Mouse (Mus musculus) kidney, adult 2 months (tissue): ENCODE measurements around the gene Sdk1. TPM values are rescaled to one million over a fixed set of nuclear protein-coding genes. Genes with fewer than 3 reads are reported as not detected.

Experiments used
- DNase-seq: peaks from one replicate; pipeline ENCODE4 v3.0.0; 2021
- H3K27ac ChIP-seq: fragments of 200-500 bp; 2 replicates; pipeline ENCODE4 v1.5.1; 2012; ENCODE audit warnings: low read depth, low read length, control low read depth, inconsistent platforms; ENCODE audit not compliant: insufficient read depth
- H3K27me3 ChIP-seq: fragments of 200-500 bp; replicated peaks from 2 replicates; pipeline ENCODE4 v1.6.1; 2012; ENCODE audit warnings: mild to moderate bottlenecking, moderate library complexity, low read length, inconsistent platforms; ENCODE audit not compliant: control insufficient read depth, insufficient read depth
- H3K36me3 ChIP-seq: fragments of 200-500 bp; 2 replicates; pipeline ENCODE4 v1.6.1; 2012; ENCODE audit warnings: mild to moderate bottlenecking, moderate library complexity, low read length, inconsistent platforms; ENCODE audit not compliant: control insufficient read depth, insufficient read depth
- H3K4me1 ChIP-seq: fragments of 200-500 bp; 2 replicates; pipeline ENCODE4 v1.6.1; 2011; ENCODE audit warnings: low read length; ENCODE audit not compliant: control insufficient read depth, insufficient read depth
- H3K4me3 ChIP-seq: fragments of 200-500 bp; 2 replicates; pipeline ENCODE4 v1.5.1; 2011; ENCODE audit warnings: mild to moderate bottlenecking, low read depth, low read length, control low read depth; ENCODE audit not compliant: insufficient read depth
- CTCF ChIP-seq: fragments of 200-500 bp; conservative IDR thresholded peaks from 2 replicates; pipeline ENCODE4 v1.5.1; 2011; ENCODE audit warnings: low read depth, mild to moderate bottlenecking, control low read depth, low read length, moderate library complexity, mixed read lengths; ENCODE audit not compliant: insufficient read depth, insufficient read length
- POLR2A ChIP-seq: fragments of 200-500 bp; IDR thresholded peaks from one replicate; pipeline ENCODE4 v1.6.1; 2011; ENCODE audit warnings: low read depth, low read length, control low read depth
- WGBS: fragments of 180-500 bp; shearing (Covaris S2); methylation state at CpG from one replicate; pipeline ENCODE4 v1.1.7; 2018; 5-methylcytosine and 5-hydroxymethylcytosine counted together
- polyA plus RNA-seq: library from polyadenylated mRNA; depleted of rRNA; stranded (reverse); fragments of >200 nt; gene quantifications from 2 replicates; pipeline ENCODE4 v1.2.3, GENCODE M21; 2012

The Sdk1 gene
- polyA plus RNA-seq, 1 experiment: 0.63 TPM

DNA sequence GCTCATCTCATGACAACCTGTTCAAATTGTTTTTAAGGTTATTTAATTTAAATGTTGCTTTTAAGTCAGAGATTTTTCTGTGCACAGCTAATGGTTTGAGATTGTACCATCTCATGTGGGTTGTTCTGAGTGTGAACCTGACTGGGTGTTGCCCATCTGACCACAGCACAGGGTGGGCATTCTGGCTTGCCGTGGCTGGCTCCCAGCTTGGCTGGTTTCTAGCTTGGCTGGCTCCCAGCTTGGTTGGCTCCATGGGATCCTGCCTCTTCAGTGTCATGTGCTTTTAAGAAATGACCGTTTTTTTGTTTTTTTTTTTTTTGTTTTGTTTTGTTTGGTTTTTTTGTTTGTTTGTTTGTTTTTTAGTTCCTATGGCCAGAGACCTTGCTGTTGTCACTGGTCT, 326.8 kb downstream of the Sdk1 start:
- 61% methylated on average over 2 of the region's 2 CpGs for WGBS
- Histone ChIP-seq H3K27ac (no peak overlapping the region), H3K4me3 (no peak overlapping the region), H3K4me1 (no peaks in the 10 kb centered on the region), H3K36me3 (no peaks in the 10 kb centered on the region), H3K27me3 (no peaks in the 10 kb centered on the region)
- TF ChIP-seq POLR2A (no peak), CTCF (no peak)
- no peak for DNase-seq

DNA sequence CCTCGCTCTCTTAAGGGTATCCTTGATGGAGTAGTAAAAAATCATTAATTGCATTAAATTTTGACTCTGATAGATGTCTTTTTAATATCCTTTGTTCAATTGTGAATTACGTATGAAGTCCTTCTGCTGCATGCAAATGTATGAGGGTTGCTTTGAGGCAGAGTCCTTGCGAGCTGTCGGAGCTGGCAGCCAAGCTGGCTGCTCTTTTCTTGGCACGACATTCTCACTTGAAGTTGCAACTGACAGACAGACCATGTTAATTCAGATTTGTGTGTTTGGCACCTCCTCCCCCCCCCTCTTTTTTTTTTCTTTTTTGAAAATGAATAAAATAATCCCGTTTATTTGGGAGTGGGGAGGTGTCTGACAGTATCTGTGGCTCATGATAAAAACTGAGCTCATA, 329.2 kb downstream of the Sdk1 start:
- TF ChIP-seq POLR2A (no peak), CTCF (no peak)
- Histone ChIP-seq H3K4me3 (no peak overlapping the region), H3K27me3 (no peaks in the 10 kb centered on the region), H3K36me3 (no peaks in the 10 kb centered on the region), H3K27ac (no peak overlapping the region), H3K4me1 (no peaks in the 10 kb centered on the region)
- DNase-seq: no peak
- 80% methylated on average over 6 of the region's 6 CpGs for WGBS

DNA sequence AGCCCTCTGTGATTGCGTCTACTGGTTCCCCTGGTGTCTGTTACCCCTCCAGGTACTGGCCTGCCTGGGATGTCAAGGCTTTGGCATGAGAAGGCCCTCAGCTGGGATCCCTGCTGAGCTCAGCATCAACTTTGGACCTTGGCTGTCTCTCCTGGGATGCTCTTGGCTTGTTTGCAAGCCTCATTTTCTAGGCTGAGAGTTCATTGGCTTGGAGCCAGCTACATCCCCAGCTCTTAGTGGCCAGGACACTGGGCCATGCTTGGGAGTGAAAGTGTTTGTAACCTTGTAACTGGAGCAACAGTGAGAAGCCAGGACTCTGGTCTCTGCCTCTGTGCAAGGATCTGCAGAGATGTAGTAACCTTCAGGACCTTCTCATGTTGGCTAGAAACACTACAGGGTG, 333.0 kb downstream of the Sdk1 start:
- TF ChIP-seq POLR2A (no peak), CTCF (no peak)
- no peaks in the 10 kb centered on the region for H3K4me1 ChIP-seq
- H3K27me3 ChIP-seq: no peaks in the 10 kb centered on the region
- H3K4me3 ChIP-seq: no peak overlapping the region
- no peak overlapping the region for H3K27ac ChIP-seq
- DNase-seq: peak; percentile 94
- WGBS: 50% methylated on average over 1 of the region's 1 CpGs
- no peaks in the 10 kb centered on the region for H3K36me3 ChIP-seq

DNA sequence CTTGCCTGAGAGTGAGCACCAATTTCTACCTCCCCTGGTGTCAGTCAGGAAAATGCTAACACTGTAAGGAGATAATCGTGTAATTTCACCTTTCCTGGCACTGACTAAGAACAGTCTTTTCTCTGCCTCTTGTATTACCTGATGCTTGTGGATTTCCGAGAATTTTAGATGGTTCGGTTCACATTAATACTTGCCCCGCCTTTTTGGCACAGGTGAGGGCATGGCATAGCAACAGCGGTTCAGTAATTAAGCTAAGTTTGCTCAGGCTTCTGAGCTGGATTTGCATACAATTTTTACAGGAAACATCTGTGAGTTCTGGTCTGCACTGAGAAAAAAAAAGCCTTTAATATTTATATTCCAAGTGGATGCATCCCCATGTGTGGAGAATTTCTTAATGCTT, 350.0 kb downstream of the Sdk1 start:
- WGBS: 42% methylated on average over 5 of the region's 5 CpGs
- no peak overlapping the region for H3K4me3 ChIP-seq

DNA sequence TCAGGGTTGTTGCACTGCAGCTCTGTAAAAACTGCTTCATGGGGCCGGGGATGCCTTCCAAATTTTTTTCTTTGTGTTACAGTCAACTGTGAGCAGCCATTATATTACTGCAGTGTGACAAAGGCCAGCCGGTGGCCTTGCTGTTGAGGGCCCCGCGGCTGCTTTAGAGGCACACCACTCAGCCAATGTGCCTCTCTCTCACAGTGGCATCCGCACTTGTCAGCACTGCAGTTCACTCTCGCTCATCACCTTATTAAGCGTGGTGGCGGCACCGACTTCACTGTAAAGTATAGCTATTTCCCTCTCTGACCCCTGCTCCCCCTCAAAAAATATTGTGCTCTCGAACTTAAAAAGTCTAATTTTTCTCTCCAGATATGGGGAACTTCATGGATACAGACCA, 371.4 kb downstream of the Sdk1 start:
- WGBS: 81% methylated on average over 10 of the region's 10 CpGs
- Histone ChIP-seq H3K27ac (no peak overlapping the region), H3K4me3 (no peak overlapping the region), H3K4me1 (no peaks in the 10 kb centered on the region), H3K27me3 (no peaks in the 10 kb centered on the region), H3K36me3 (no peaks in the 10 kb centered on the region)
- TF ChIP-seq CTCF: no peak
- TF ChIP-seq POLR2A: no peak
- no peak for DNase-seq

More for the DNA sequence above, 350.0 kb downstream of the Sdk1 start:
- no peaks in the 10 kb centered on the region for H3K36me3 ChIP-seq
- H3K4me1 ChIP-seq: no peaks in the 10 kb centered on the region; the same call in 1 of the 2 replicates
- DNase-seq: peak; percentile 82
- no peak overlapping the region for H3K27ac ChIP-seq
- H3K27me3 ChIP-seq: no peaks in the 10 kb centered on the region
- TF ChIP-seq CTCF: no peak
- TF ChIP-seq POLR2A: no peak

DNA sequence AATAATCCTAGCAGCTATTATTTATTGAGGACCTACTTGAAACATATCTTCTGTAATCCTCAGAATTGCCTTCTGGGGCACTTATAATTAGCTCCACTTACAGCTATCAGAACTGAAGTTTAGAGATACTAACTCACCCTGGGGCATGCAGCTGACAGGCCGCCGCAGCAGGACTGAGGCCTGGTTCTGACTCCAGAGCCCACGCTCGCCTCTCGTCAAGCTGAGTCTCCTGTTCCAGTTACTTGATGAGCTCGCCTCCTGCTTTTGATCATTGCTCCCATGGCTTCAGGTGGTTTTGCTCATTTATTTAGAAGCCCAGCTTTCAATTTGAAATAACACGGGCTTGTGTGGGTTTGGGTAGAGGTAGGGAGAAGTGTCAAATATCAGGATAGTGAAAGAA, 374.5 kb downstream of the Sdk1 start:
- 88% methylated on average over 7 of the region's 7 CpGs for WGBS
- DNase-seq: no peak
- no peak overlapping the region for H3K4me3 ChIP-seq
- H3K36me3 ChIP-seq: no peaks in the 10 kb centered on the region
- H3K27me3 ChIP-seq: no peaks in the 10 kb centered on the region
- no peak overlapping the region for H3K27ac ChIP-seq
- H3K4me1 ChIP-seq: no peaks in the 10 kb centered on the region
- TF ChIP-seq CTCF (no peak), POLR2A (no peak)

DNA sequence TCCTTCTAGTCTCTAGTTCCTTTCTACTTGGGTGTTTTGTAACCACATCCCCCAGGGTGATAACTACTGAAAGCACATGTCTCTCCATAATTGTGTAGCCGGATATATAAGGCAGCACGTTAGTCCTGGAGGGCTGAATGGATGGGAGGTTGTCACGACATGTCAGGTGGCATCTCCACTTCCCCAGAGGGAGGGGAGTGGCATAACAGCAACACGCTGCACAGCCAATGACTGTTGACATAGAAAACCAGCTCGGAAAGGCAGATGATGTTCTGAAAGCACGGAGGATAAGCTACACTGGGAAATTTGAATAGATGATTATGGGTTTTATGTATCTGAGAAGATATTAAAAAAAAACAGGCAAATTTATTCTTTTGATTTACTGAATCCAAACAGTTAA, 376.4 kb downstream of the Sdk1 start:
- H3K36me3 ChIP-seq: no peaks in the 10 kb centered on the region
- 78% methylated on average over 6 of the region's 6 CpGs for WGBS
- H3K27me3 ChIP-seq: no peaks in the 10 kb centered on the region
- DNase-seq: no peak
- no peak overlapping the region for H3K4me3 ChIP-seq
- H3K27ac ChIP-seq: no peak overlapping the region
- no peak for TF ChIP-seq CTCF
- TF ChIP-seq POLR2A: no peak
- no peaks in the 10 kb centered on the region for H3K4me1 ChIP-seq

DNA sequence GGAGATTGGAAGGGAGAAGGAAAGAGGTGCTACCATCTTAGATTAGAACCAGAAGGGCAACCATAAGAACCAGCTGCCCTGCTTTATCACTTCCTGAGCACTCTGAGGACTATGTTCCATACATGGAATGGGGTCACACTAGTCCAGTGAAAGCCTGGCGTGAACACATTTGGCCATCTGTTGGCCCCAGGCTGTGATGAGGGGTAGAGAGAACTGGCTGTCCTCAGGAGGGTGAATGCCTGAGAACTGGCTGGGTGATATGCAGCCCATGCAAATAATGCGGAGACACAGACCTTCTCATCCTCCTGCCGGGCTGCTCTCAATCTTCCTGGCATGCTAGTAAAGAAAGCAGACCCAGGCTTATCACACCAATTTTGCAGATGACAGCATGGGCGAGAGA, 384.1 kb downstream of the Sdk1 start:
- DNase-seq: no peak
- Histone ChIP-seq H3K27ac (no peak overlapping the region), H3K4me1 (no peaks in the 10 kb centered on the region), H3K36me3 (no peaks in the 10 kb centered on the region), H3K4me3 (no peak overlapping the region), H3K27me3 (no peaks in the 10 kb centered on the region)
- TF ChIP-seq POLR2A (no peak), CTCF (no peak)
- WGBS: 92% methylated on average over 4 of the region's 4 CpGs
